Mouse (Mus musculus): ENCODE data around the gene Tmem132b.

GRCm38 (mm10) chr5:125515006-125515405, 16.6 kb upstream of the Tmem132b start:
- TF ChIP-seq CTCF (IDR thresholded peaks at IDR 0.05; ENCODE audit: extremely low read depth, insufficient read depth, insufficient read length, insufficient replicate concordance) (no peak), POLR2A (IDR thresholded peaks at IDR 0.05; ENCODE audit: low read depth, low read length) (no peak)
